In genomic region chr11:108948931-108949330, GRCm38 (mm10) we compare ENCODE assay signal across 12 mouse cellular contexts. TPM values are rescaled to one million over a fixed set of nuclear protein-coding genes. Genes with fewer than 3 reads are reported as not detected.
DNase-seq lines count a peak whose midpoint lies in the region; ATAC-seq and TF ChIP-seq lines count a peak whose summit lies in the region.
"Had no signal": no experiment of that assay in that cellular context is flagged by ENCODE, and none has a peak within 500 bp of the region (broad histone marks: within the 10 kb centered on the region; RNA-seq: fewer than 3 reads in every experiment).

No protein-coding gene starts in this region.

- H3K9me3 ChIP-seq in intestine, postnatal 0 days (ENCODE audit: control insufficient read depth): no peaks in the 10 kb centered on the region
- H3K9me3 ChIP-seq in intestine, embryonic 15.5 days: no peaks in the 10 kb centered on the region
- H3K9me3 ChIP-seq in embryonic facial prominence, embryonic 13.5 days: no peaks in the 10 kb centered on the region
- H3K9me3 ChIP-seq in hindbrain, embryonic 13.5 days: no peaks in the 10 kb centered on the region
- no peaks in the 10 kb centered on the region for H3K9me3 ChIP-seq in midbrain, embryonic 14.5 days (ENCODE audit: control insufficient read depth, low read length)

- 95% methylated on average over 10 of the region's 10 CpGs for WGBS in intestine, postnatal 0 days
- WGBS in intestine, embryonic 15.5 days: 88% methylated on average over 10 of the region's 10 CpGs
- WGBS in embryonic facial prominence, embryonic 13.5 days: 80% methylated on average over 10 of the region's 10 CpGs
- 76% methylated on average over 10 of the region's 10 CpGs for WGBS in hindbrain, embryonic 13.5 days
- 85% methylated on average over 10 of the region's 10 CpGs for WGBS in midbrain, embryonic 14.5 days

- no peak overlapping the region for H3K4me3 ChIP-seq in intestine, postnatal 0 days (ENCODE audit: low read depth, low read length)
- H3K4me3 ChIP-seq in intestine, embryonic 15.5 days (replicated peaks): no peak overlapping the region
- H3K4me3 ChIP-seq in embryonic facial prominence, embryonic 13.5 days: no peak overlapping the region
- no peak overlapping the region for H3K4me3 ChIP-seq in hindbrain, embryonic 13.5 days
- no peak overlapping the region for H3K4me3 ChIP-seq in midbrain, embryonic 14.5 days (replicated peaks; ENCODE audit: low read depth, low read length)

- intact Hi-C loops in heart, postnatal 14 days (cut with DNase I): no loop called here

- no peak overlapping the region for H3K9ac ChIP-seq in intestine, postnatal 0 days (ENCODE audit: low read depth, low read length)
- H3K9ac ChIP-seq in intestine, embryonic 15.5 days: no peak overlapping the region
- H3K9ac ChIP-seq in embryonic facial prominence, embryonic 13.5 days: 0 out of 2 replicates have a peak overlapping the region, but pooled peaks have one; percentile 27
- H3K9ac ChIP-seq in hindbrain, embryonic 13.5 days: 0 out of 2 replicates have a peak overlapping the region, but pooled peaks have one; percentile 24
- no peak overlapping the region for H3K9ac ChIP-seq in midbrain, embryonic 14.5 days (replicated peaks; ENCODE audit: low read length)

- no peaks in the 10 kb centered on the region for H3K27me3 ChIP-seq in intestine, postnatal 0 days (replicated peaks; ENCODE audit: control insufficient read depth, insufficient read depth, low read length)
- H3K27me3 ChIP-seq in intestine, embryonic 15.5 days (replicated peaks): no peaks in the 10 kb centered on the region
- H3K27me3 ChIP-seq in embryonic facial prominence, embryonic 13.5 days: no peaks in the 10 kb centered on the region
- H3K27me3 ChIP-seq in hindbrain, embryonic 13.5 days: no peaks in the 10 kb centered on the region
- no peaks in the 10 kb centered on the region for H3K27me3 ChIP-seq in midbrain, embryonic 14.5 days (ENCODE audit: control insufficient read depth, insufficient read depth, low read length)

- TF ChIP-seq CTCF in intestine, postnatal 0 days (IDR thresholded peaks at IDR 0.05; ENCODE audit: low read depth): no peak

- peaks cover 52% of the 10 kb centered on the region for H3K36me3 ChIP-seq in intestine, postnatal 0 days (ENCODE audit: control insufficient read depth, insufficient read depth)
- H3K36me3 ChIP-seq in intestine, embryonic 15.5 days: peaks cover 31% of the 10 kb centered on the region
- peaks cover 76% of the 10 kb centered on the region for H3K36me3 ChIP-seq in embryonic facial prominence, embryonic 13.5 days
- H3K36me3 ChIP-seq in hindbrain, embryonic 13.5 days: peaks cover 77% of the 10 kb centered on the region
- H3K36me3 ChIP-seq in midbrain, embryonic 14.5 days (ENCODE audit: control insufficient read depth, insufficient read depth, low read length): peaks cover 74% of the 10 kb centered on the region

- DNase-seq in midbrain, embryonic 14.5 days: no peak
- DNase-seq in right cerebral cortex, postnatal 4 days: no peak
- DNase-seq in heart, postnatal 14 days: no peak
- no peak for DNase-seq in kidney, postnatal 10 days
- DNase-seq: cerebellum, adult 8-10 months; kidney, adult 9 months; lung, postnatal 14 days; thymus, adult 18-20 months had no signal

- no peaks in the 10 kb centered on the region for H3K4me1 ChIP-seq in intestine, postnatal 0 days (replicated peaks; ENCODE audit: control insufficient read depth, insufficient read depth, low read length)
- H3K4me1 ChIP-seq in intestine, embryonic 15.5 days (replicated peaks): no peaks in the 10 kb centered on the region
- peaks cover 41% of the 10 kb centered on the region for H3K4me1 ChIP-seq in embryonic facial prominence, embryonic 13.5 days
- peaks cover 28% of the 10 kb centered on the region for H3K4me1 ChIP-seq in hindbrain, embryonic 13.5 days (replicated peaks)
- no peaks in the 10 kb centered on the region for H3K4me1 ChIP-seq in midbrain, embryonic 14.5 days (ENCODE audit: control insufficient read depth, insufficient read depth, low read length)

- no peak for ATAC-seq in intestine, postnatal 0 days
- no peak for ATAC-seq in intestine, embryonic 15.5 days
- no peak for ATAC-seq in embryonic facial prominence, embryonic 13.5 days (ENCODE audit: insufficient number of reproducible peaks, insufficient read depth, low FRiP score, low TSS enrichment, low read depth)
- ATAC-seq in hindbrain, embryonic 13.5 days (ENCODE audit: low FRiP score): no peak
- no peak for ATAC-seq in midbrain, embryonic 14.5 days (ENCODE audit: low FRiP score, low TSS enrichment)

- H3K4me2 ChIP-seq in intestine, postnatal 0 days (replicated peaks; ENCODE audit: low read depth): no peak overlapping the region
- H3K4me2 ChIP-seq in intestine, embryonic 15.5 days (replicated peaks): no peak overlapping the region
- no peak overlapping the region for H3K4me2 ChIP-seq in embryonic facial prominence, embryonic 13.5 days
- no peak overlapping the region for H3K4me2 ChIP-seq in hindbrain, embryonic 13.5 days
- H3K4me2 ChIP-seq in midbrain, embryonic 14.5 days (ENCODE audit: low read length): no peak overlapping the region

- 0 out of 2 replicates have a peak overlapping the region, but pooled peaks have one; percentile 4 for H3K27ac ChIP-seq in intestine, postnatal 0 days (ENCODE audit: low read depth, low read length)
- no peak overlapping the region for H3K27ac ChIP-seq in intestine, embryonic 15.5 days
- peak overlapping the region; percentile 89 for H3K27ac ChIP-seq in embryonic facial prominence, embryonic 13.5 days
- H3K27ac ChIP-seq in hindbrain, embryonic 13.5 days: peak overlapping the region; percentile 83
- H3K27ac ChIP-seq in midbrain, embryonic 14.5 days (replicated peaks; ENCODE audit: low read depth, low read length): peak overlapping the region; percentile 46; the same call in 1 of the 2 replicates

RNA-seq across cellular contexts. Expression of gene Axin2, which starts 28.8 kb away (rescaled TPM):
- 3.1 and 3.8 TPM in 2 replicates for polyA plus RNA-seq in intestine, postnatal 0 days (2015; fragmentation: Nextera tagmentation; extraction: Ambion mirVana)
- 4.7 and 5.4 TPM in 2 replicates for polyA plus RNA-seq in intestine, embryonic 15.5 days (2015; fragmentation: Nextera tagmentation; extraction: Ambion mirVana)
- 17.4 and 25.1 TPM in 2 replicates for polyA plus RNA-seq in embryonic facial prominence, embryonic 13.5 days (2015; fragmentation: Nextera tagmentation; extraction: Ambion mirVana)
- polyA plus RNA-seq in hindbrain, embryonic 13.5 days (2015; fragmentation: Nextera tagmentation; extraction: Ambion mirVana): 10.6 and 13.8 TPM in 2 replicates
- polyA plus RNA-seq in midbrain, embryonic 14.5 days (2014; fragmentation: Nextera tagmentation; extraction: Ambion mirVana): 14.1 and 19.4 TPM in 2 replicates
- total RNA-seq in heart, postnatal 14 days (2021): 1 to 10 TPM; 5.3 to 5.7 TPM

Comparison
In these comparisons a context has a peak if more than half of its experiments do, and no peak if none do; other contexts are left out.
1. H3K9ac ChIP-seq: peak in embryonic facial prominence, embryonic 13.5 days (single experiment) and hindbrain, embryonic 13.5 days (single experiment); none in intestine, postnatal 0 days (single experiment), intestine, embryonic 15.5 days (single experiment) and midbrain, embryonic 14.5 days (single experiment).